Comparison of ENCODE assay signal across 10 mouse cellular contexts in the genomic region with DNA sequence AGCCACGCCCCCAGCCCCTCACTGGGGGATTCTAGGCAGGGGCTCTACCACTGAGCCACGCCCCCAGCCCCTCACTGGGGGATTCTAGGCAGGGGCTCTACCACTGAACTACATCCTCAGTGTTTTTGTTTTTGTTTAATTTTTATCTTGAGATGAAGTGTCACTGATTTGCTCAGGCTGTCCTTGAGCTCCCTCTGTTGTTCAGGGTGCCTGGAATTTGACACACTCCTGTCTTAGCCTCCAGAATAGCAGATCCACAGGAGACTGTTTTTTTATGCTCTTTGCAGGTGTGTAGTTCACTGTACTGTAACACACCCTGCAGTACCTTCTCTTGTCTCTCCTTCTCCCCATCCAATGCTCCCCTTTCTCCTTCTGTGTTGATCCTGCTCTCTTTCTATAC.
DNase-seq lines count a peak whose midpoint lies in the region.
"Had no signal": no experiment of that assay in that cellular context is flagged by ENCODE, and none has a peak within 500 bp of the region (broad histone marks: within the 10 kb centered on the region; RNA-seq: fewer than 3 reads in every experiment).

No protein-coding gene starts in this region.

- peak; percentile 8 for DNase-seq in adrenal gland, postnatal 10 days
- DNase-seq in adrenal gland, adult 18-20 months (ENCODE audit: low spot score in 2 of 2) = no peak
- peak; percentile 25 to 34 for DNase-seq in left cerebral cortex, adult 18-20 months (ENCODE audit: low spot score in 2 of 2)
- no peak for DNase-seq in left cerebral cortex, adult 11 months (ENCODE audit: low spot score)
- DNase-seq in thymus, postnatal 0 days (ENCODE audit: low spot score) = peak; percentile 11
- DNase-seq in thymus, postnatal 10 days (ENCODE audit: low spot score in 2 of 2) = no peak
- no peak for DNase-seq in urinary bladder, postnatal 14 days (ENCODE audit: low spot score)
- no peak for DNase-seq in ovary, postnatal 10 days (ENCODE audit: low spot score)
- DNase-seq: adrenal gland, adult 8-10 months; kidney, adult 9 months had no signal

Comparison
In these comparisons a context has a peak if more than half of its experiments do, and no peak if none do; other contexts are left out.
1. DNase-seq: peak in adrenal gland, postnatal 10 days (single experiment), left cerebral cortex, adult 18-20 months (2 of 2) and thymus, postnatal 0 days (single experiment); none in adrenal gland, adult 18-20 months (0 of 2), left cerebral cortex, adult 11 months (single experiment), thymus, postnatal 10 days (0 of 2), urinary bladder, postnatal 14 days (single experiment) and ovary, postnatal 10 days (single experiment).